Mouse (Mus musculus) bone marrow macrophage, adult 2 months (primary cell): ENCODE data around the gene Ctdsp2.

Experiments used
- CTCF ChIP-seq: IDR thresholded peaks from 2 replicates; pipeline ENCODE4 v1.5.1; 2012; ENCODE audit warnings: low read depth, mild to moderate bottlenecking, low read length, moderate library complexity
- POLR2A ChIP-seq: IDR thresholded peaks from 2 replicates; pipeline ENCODE4 v1.6.1; 2012; ENCODE audit warnings: mild to moderate bottlenecking, low read depth, low read length, borderline replicate concordance

- no peak for TF ChIP-seq CTCF
- TF ChIP-seq POLR2A, result no peak
These were observed 23.5 kb downstream of the Ctdsp2 start for GRCm38 (mm10) chr10:127002056-127002455.
